Mouse (Mus musculus) ES-Bruce4 (cell line): ENCODE data around the gene B3gnt3. TPM values are rescaled to one million over a fixed set of nuclear protein-coding genes. Genes with fewer than 3 reads are reported as not detected.

Source experiments
- H3K27ac ChIP-seq: 2 replicates; pipeline ENCODE4 v1.5.1; 2012; ENCODE audit warnings: low read length, inconsistent platforms; ENCODE audit not compliant: insufficient read depth
- H3K27me3 ChIP-seq: 2 replicates; pipeline ENCODE4 v1.6.1; 2012; ENCODE audit warnings: mild to moderate bottlenecking, low read length, inconsistent platforms; ENCODE audit not compliant: control insufficient read depth, poor library complexity, insufficient read depth, severe bottlenecking
- H3K36me3 ChIP-seq: 2 replicates; pipeline ENCODE4 v1.6.1; 2012; ENCODE audit warnings: inconsistent platforms, mild to moderate bottlenecking, low read length, moderate library complexity; ENCODE audit not compliant: control insufficient read depth, poor library complexity, insufficient read depth, severe bottlenecking
- H3K4me1 ChIP-seq: one replicate; pipeline ENCODE4 v1.8.1; 2011; ENCODE audit warnings: low read length; ENCODE audit not compliant: control insufficient read depth, insufficient read depth
- H3K4me3 ChIP-seq: 2 replicates; pipeline ENCODE4 v1.5.1; 2011; ENCODE audit warnings: low read depth, mild to moderate bottlenecking, low read length
- H3K9ac ChIP-seq: 2 replicates; pipeline ENCODE4 v1.6.1; 2012; ENCODE audit warnings: low read depth, mild to moderate bottlenecking, inconsistent platforms; ENCODE audit not compliant: poor library complexity, severe bottlenecking
- H3K9me3 ChIP-seq: replicated peaks from 2 replicates; pipeline ENCODE4 v1.6.1; 2012; ENCODE audit warnings: mild to moderate bottlenecking, low read length, inconsistent platforms; ENCODE audit not compliant: control insufficient read depth, poor library complexity, insufficient read depth, severe bottlenecking
- CTCF ChIP-seq: IDR thresholded peaks from one replicate; pipeline ENCODE4 v1.8.1; 2011; ENCODE audit warnings: low read depth, low read length
- EP300 ChIP-seq: IDR thresholded peaks from 2 replicates; pipeline ENCODE4 v1.6.1; 2011; ENCODE audit warnings: low read depth, low read length; ENCODE audit not compliant: insufficient read depth
- POLR2A ChIP-seq: IDR thresholded peaks from one replicate; pipeline ENCODE4 v1.8.1; 2011; ENCODE audit warnings: low read length; ENCODE audit not compliant: insufficient read depth
- polyA plus RNA-seq: library from polyadenylated mRNA; stranded (reverse); fragments of >200 nt; gene quantifications from 2 replicates; pipeline ENCODE4 v1.2.4, GENCODE M21; 2011; ENCODE audit warnings: low read depth; ENCODE audit not compliant: missing spikeins, insufficient read depth, insufficient read length

Gene B3gnt3
- polyA plus RNA-seq, 1 experiment: 1.8 TPM

DNA sequence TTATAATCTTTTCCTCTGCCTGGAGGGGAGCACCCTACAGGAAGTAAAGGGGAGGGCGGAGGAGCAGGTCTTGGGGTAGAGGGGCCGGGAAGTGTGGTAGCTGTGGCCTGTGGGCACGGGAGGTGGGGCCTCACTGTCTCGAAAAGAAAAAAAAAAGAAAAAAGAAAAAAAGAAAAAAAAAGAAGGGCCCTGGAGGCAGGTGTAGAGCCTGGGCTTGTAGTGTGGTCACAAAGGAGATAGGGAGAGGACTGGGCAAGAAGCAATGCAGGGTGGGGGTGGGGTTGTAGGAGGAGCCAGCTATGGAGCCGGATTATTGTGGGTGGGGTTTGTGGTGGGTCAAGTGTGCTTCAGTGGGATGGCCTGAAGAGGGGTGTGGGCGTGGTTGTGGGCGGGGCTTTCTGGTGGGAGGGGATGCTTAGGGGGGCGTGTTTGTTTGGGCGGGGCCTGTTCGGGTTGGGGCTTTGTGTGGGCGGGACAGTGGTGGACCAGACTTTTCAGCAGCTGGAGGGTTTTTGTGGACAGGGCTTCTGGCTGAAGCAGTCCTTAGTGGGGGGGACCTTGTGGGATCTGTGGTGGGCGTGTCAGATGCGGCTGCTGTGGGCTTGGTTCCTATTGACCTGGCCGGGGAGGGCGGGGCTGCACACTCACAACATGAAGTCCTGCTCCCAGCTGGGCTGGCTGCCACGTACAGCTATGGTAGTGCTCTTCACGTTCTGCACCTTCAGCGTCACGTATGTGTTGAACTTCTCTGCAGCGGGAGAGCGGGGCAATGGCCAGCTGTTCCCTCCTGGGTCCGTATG is 36.1 kb downstream of the B3gnt3 start:
- H3K9ac ChIP-seq: peak overlapping the region; percentile 69
- peak overlapping the region; percentile 17 for H3K4me3 ChIP-seq
- no peaks in the 10 kb centered on the region for H3K27me3 ChIP-seq
- H3K9me3 ChIP-seq: no peaks in the 10 kb centered on the region
- peaks cover 12% of the 10 kb centered on the region for H3K4me1 ChIP-seq
- H3K36me3 ChIP-seq: no peaks in the 10 kb centered on the region
- TF ChIP-seq CTCF (no peak), EP300 (0 out of 2 replicates have a peak, but pooled peaks have one; percentile 34), POLR2A (no peak)
- no peak overlapping the region for H3K27ac ChIP-seq

DNA sequence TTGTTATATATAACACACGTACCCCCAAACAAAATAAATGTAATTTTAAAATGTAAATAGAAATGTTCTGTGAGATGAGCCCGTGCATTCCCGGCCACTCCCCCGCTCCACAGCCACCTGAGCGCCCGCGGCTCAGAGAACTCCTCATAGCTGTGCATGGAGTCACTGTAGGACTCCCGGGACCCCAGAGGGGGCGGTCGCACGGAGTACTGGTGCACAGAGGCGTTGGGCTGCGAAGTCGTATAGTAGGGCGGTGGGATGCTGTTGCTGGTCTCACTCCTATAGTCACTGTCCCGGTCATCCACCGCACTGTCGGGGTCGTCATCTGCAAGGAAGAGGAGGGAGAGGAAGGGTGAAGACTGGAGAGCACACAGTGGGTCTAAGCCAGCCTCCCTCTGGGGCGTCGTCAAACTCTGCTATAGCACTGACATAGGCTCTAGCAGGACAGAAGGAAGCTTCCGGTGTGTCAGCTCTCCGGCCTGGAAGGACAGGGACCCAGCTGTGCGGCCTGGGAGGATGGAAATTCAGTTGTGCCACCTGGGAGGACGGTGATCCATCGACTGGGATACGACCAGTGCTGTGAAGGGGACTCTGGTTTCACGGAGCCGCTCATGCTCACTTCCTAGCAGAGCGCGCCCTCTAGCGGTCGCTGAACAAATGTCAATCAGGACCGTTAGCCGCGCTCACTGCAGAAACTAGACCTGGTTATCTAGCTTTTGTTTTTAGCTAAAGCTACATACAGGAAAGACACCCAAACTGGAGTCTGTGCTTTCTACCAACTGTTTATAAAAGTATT is 41.1 kb downstream of the B3gnt3 start:
- Histone ChIP-seq H3K27ac (no peak overlapping the region), H3K9me3 (no peaks in the 10 kb centered on the region), H3K36me3 (no peaks in the 10 kb centered on the region), H3K4me1 (peaks cover 3% of the 10 kb centered on the region), H3K4me3 (peak overlapping the region; percentile 31), H3K27me3 (no peaks in the 10 kb centered on the region), H3K9ac (0 out of 2 replicates have a peak overlapping the region, but pooled peaks have one; percentile 4)
- TF ChIP-seq EP300 (no peak), POLR2A (no peak), CTCF (peak; percentile 98)

DNA sequence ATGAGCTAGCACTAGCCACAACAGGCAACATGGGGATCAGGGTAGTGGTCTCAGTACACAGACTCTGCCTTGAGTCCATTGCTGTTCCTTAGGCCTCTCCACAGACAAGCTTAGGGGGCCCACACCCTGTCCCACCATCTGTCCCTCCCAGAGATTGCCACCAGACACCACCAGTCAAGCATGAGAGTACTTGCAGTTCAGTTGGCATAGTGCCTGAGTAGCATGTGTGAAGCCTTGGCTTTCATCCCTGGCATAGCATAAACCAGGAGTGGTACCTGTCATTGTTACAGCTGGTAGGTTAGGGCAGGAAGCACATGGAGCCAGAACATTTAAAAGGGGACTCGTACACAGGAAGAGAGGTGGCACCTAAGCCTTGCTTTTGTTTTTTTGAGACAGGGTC is 41.8 kb downstream of the B3gnt3 start:
- no peak for TF ChIP-seq POLR2A
- no peak for TF ChIP-seq CTCF
- TF ChIP-seq EP300: no peak
- no peak overlapping the region for H3K9ac ChIP-seq
- H3K9me3 ChIP-seq: no peaks in the 10 kb centered on the region
- H3K36me3 ChIP-seq: no peaks in the 10 kb centered on the region
- H3K27ac ChIP-seq: no peak overlapping the region
- no peaks in the 10 kb centered on the region for H3K27me3 ChIP-seq
- no peak overlapping the region for H3K4me3 ChIP-seq
- H3K4me1 ChIP-seq: no peaks in the 10 kb centered on the region

DNA sequence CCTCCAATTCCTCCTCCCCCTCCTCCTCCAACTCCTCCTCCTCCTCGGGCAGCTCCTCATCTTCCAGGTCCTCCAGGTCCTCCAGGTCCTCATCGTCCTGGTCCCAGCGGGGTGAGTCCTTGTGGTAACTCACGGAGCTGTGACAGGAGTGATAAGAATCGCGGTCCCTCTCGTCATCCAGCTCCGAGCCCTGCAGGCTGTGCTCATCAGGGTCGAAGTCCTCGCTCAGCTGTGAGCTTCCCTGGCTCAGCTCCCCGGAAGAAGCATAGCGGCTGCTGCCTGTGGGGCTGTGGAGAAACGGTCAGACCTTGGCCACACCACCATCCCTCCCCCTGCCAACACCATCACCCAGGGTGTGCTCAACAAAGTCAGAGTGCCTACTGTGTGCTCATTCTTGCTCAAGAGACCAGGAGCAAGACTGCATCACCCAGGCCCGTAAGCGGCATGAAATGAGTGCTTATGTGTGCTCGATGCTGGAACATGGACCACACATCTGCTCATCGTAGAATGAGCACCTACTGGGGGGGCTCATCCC is 43.0 kb downstream of the B3gnt3 start:
- no peaks in the 10 kb centered on the region for H3K9me3 ChIP-seq
- H3K27ac ChIP-seq: no peak overlapping the region
- H3K9ac ChIP-seq: no peak overlapping the region
- no peaks in the 10 kb centered on the region for H3K4me1 ChIP-seq
- TF ChIP-seq CTCF: no peak
- TF ChIP-seq EP300: no peak
- no peak for TF ChIP-seq POLR2A
- H3K27me3 ChIP-seq: no peaks in the 10 kb centered on the region
- H3K4me3 ChIP-seq: no peak overlapping the region
- H3K36me3 ChIP-seq: no peaks in the 10 kb centered on the region

DNA sequence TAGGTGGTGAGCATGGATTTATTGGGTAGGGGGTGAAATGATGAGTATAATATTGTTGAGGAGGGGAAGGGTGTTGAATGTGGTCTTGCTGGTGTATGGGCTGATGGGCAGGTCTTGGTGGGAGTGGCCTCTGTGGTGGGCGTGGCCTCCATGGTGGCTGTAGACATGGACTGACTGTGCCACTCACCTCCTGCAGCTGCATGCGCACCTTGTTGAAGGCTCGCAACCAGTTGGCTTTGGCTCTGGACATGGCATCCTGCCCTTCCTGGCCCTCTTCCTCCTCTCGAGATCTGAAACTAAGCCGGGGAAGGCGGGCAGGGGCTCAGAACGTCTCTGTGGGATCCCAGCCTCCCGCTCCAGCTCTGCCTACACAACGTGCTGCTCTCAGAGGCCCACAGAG is 43.8 kb downstream of the B3gnt3 start:
- TF ChIP-seq EP300: no peak
- TF ChIP-seq POLR2A: no peak
- TF ChIP-seq CTCF: no peak
- no peaks in the 10 kb centered on the region for H3K36me3 ChIP-seq
- no peaks in the 10 kb centered on the region for H3K27me3 ChIP-seq
- no peak overlapping the region for H3K27ac ChIP-seq
- H3K4me1 ChIP-seq: no peaks in the 10 kb centered on the region
- no peaks in the 10 kb centered on the region for H3K9me3 ChIP-seq
- no peak overlapping the region for H3K4me3 ChIP-seq
- no peak overlapping the region for H3K9ac ChIP-seq
